Mouse (Mus musculus) embryo, embryonic 10.5 days (tissue): Measurements from ENCODE around the gene Rnf123.

Experiments
- DNase-seq: peaks from one replicate; pipeline ENCODE4 v3.0.0-alpha.2; 2015; ENCODE audit warnings: low spot score

The Rnf123 gene

GRCm38 (mm10) chr9:108082988-108083431, at the start of gene Rnf123:
Rnf123 (minus strand) TSS chr9:108083346.
- no peak for DNase-seq

- no peak for DNase-seq
Measured at GRCm38 (mm10) chr9:108132373-108132772, 49.2 kb upstream of the Rnf123 start.

- DNase-seq: no peak
Measured at GRCm38 (mm10) chr9:108131502-108131901, 48.4 kb upstream of the Rnf123 start.

- no peak for DNase-seq
Measured at GRCm38 (mm10) chr9:108129042-108129948, 46.1 kb upstream of the Rnf123 start.

- DNase-seq: no peak
Measured at GRCm38 (mm10) chr9:108128248-108128647, 45.1 kb upstream of the Rnf123 start.

- no peak for DNase-seq
Measured at GRCm38 (mm10) chr9:108126436-108127180, 43.5 kb upstream of the Rnf123 start.

- DNase-seq: no peak
Measured at GRCm38 (mm10) chr9:108125731-108126130, 42.6 kb upstream of the Rnf123 start.

- no peak for DNase-seq
Measured at GRCm38 (mm10) chr9:108123916-108124315, 40.8 kb upstream of the Rnf123 start.

- DNase-seq: no peak
Measured at GRCm38 (mm10) chr9:108121170-108121969, 38.2 kb upstream of the Rnf123 start.

- DNase-seq: no peak
Measured at GRCm38 (mm10) chr9:108120671-108121070, 37.5 kb upstream of the Rnf123 start.

GRCm38 (mm10) chr9:108119891-108120411, 36.8 kb upstream of the Rnf123 start:
- DNase-seq: no peak

- no peak for DNase-seq
Measured at GRCm38 (mm10) chr9:108117143-108117542, 34.0 kb upstream of the Rnf123 start.

- no peak for DNase-seq
Measured at GRCm38 (mm10) chr9:108115290-108116077, 32.3 kb upstream of the Rnf123 start.

- DNase-seq: no peak
Measured at GRCm38 (mm10) chr9:108112719-108113340, 29.7 kb upstream of the Rnf123 start.

GRCm38 (mm10) chr9:108111593-108112121, 28.5 kb upstream of the Rnf123 start:
- no peak for DNase-seq

- peak; percentile 38 for DNase-seq
Measured at GRCm38 (mm10) chr9:108111101-108111592, 28.0 kb upstream of the Rnf123 start.

- DNase-seq: no peak
Measured at GRCm38 (mm10) chr9:108110160-108110559, 27.0 kb upstream of the Rnf123 start.

- no peak for DNase-seq
Measured at GRCm38 (mm10) chr9:108107867-108108266, 24.7 kb upstream of the Rnf123 start.

GRCm38 (mm10) chr9:108106090-108106489, 22.9 kb upstream of the Rnf123 start:
- no peak for DNase-seq

- no peak for DNase-seq
Measured at GRCm38 (mm10) chr9:108105549-108105863, 22.4 kb upstream of the Rnf123 start.
